ENCODE assay signal across 8 mouse cellular contexts in genomic region chr1:170907111-170907455, GRCm38 (mm10). TPM values are rescaled to one million over a fixed set of nuclear protein-coding genes. Genes with fewer than 3 reads are reported as not detected.
DNase-seq lines count a peak whose midpoint lies in the region; ATAC-seq and TF ChIP-seq lines count a peak whose summit lies in the region.

No protein-coding gene starts in this region.

- 21% methylated on average over 11 of the region's 11 CpGs for WGBS in cerebellum, adult 2 months
- 23% methylated on average over 11 of the region's 11 CpGs for WGBS in lung, embryonic 16.5 days
- 16% methylated on average over 11 of the region's 11 CpGs for WGBS in limb, embryonic 13.5 days
- 44% methylated on average over 11 of the region's 11 CpGs for WGBS in small intestine, adult 2 months

- H3K9ac ChIP-seq in lung, embryonic 16.5 days (ENCODE audit: low read length) = 0 out of 2 replicates have a peak overlapping the region, but pooled peaks have one; percentile 11
- H3K9ac ChIP-seq in limb, embryonic 13.5 days = peak overlapping the region; percentile 62; the same call in 1 of the 2 replicates

- DNase-seq in cerebellum, adult 2 months = no peak
- no peak for DNase-seq in cerebellum, postnatal 10 days
- DNase-seq in lung, postnatal 4 days = no peak
- DNase-seq in right cerebral cortex, adult 18-20 months = no peak
- DNase-seq in right cerebral cortex, postnatal 14 days = no peak

- TF ChIP-seq POLR2A in cerebellum, adult 2 months (IDR thresholded peaks at IDR 0.05; ENCODE audit: borderline replicate concordance, insufficient read depth, low read length) = no peak
- no peak for TF ChIP-seq POLR2A in small intestine, adult 2 months (IDR thresholded peaks at IDR 0.05; ENCODE audit: low read depth, low read length)

- no peaks in the 10 kb centered on the region for H3K27me3 ChIP-seq in cerebellum, adult 2 months (ENCODE audit: control insufficient read depth, insufficient read depth, low read length)
- peaks cover 36% of the 10 kb centered on the region for H3K27me3 ChIP-seq in lung, embryonic 16.5 days (ENCODE audit: control insufficient read depth, insufficient read depth, low read depth, low read length)
- peaks cover 74% of the 10 kb centered on the region for H3K27me3 ChIP-seq in limb, embryonic 13.5 days
- peaks cover 25% of the 10 kb centered on the region for H3K27me3 ChIP-seq in small intestine, adult 2 months (ENCODE audit: control insufficient read depth, insufficient read depth, low read length)

- no peak overlapping the region for H3K27ac ChIP-seq in cerebellum, adult 2 months (ENCODE audit: insufficient read depth, low read length)
- no peak overlapping the region for H3K27ac ChIP-seq in lung, embryonic 16.5 days (ENCODE audit: low read length)
- no peak overlapping the region for H3K27ac ChIP-seq in limb, embryonic 13.5 days
- no peak overlapping the region for H3K27ac ChIP-seq in small intestine, adult 2 months (ENCODE audit: insufficient read depth, low read depth, low read length)

- peak overlapping the region; percentile 73 for H3K4me3 ChIP-seq in cerebellum, adult 2 months (replicated peaks; ENCODE audit: insufficient read depth, low read depth, low read length)
- peak overlapping the region; percentile 54 for H3K4me3 ChIP-seq in lung, embryonic 16.5 days (ENCODE audit: low read length)
- peak overlapping the region; percentile 48 for H3K4me3 ChIP-seq in limb, embryonic 13.5 days
- peak overlapping the region; percentile 59 for H3K4me3 ChIP-seq in small intestine, adult 2 months (ENCODE audit: low read depth, low read length)

- no peak for TF ChIP-seq CTCF in cerebellum, adult 2 months (IDR thresholded peaks at IDR 0.05; ENCODE audit: borderline replicate concordance, insufficient read depth, low read depth, low read length)
- no peak for TF ChIP-seq CTCF in small intestine, adult 2 months (IDR thresholded peaks at IDR 0.05; ENCODE audit: extremely low read depth, insufficient read length, insufficient replicate concordance, low read depth, low read length)

- no peak for ATAC-seq in lung, embryonic 16.5 days (ENCODE audit: low read depth)
- ATAC-seq in limb, embryonic 13.5 days (ENCODE audit: low FRiP score, low read depth) = no peak

- H3K4me2 ChIP-seq in lung, embryonic 16.5 days (ENCODE audit: low read depth, low read length) = peak overlapping the region; percentile 61
- peak overlapping the region; percentile 97 for H3K4me2 ChIP-seq in limb, embryonic 13.5 days (replicated peaks)

- H3K4me1 ChIP-seq in cerebellum, adult 2 months (ENCODE audit: control insufficient read depth, insufficient read depth, low read length) = no peaks in the 10 kb centered on the region
- peaks cover 13% of the 10 kb centered on the region for H3K4me1 ChIP-seq in lung, embryonic 16.5 days (replicated peaks; ENCODE audit: control insufficient read depth, insufficient read depth, low read length)
- H3K4me1 ChIP-seq in limb, embryonic 13.5 days = peaks cover 14% of the 10 kb centered on the region
- peaks cover 8% of the 10 kb centered on the region; the same call in 1 of the 2 replicates for H3K4me1 ChIP-seq in small intestine, adult 2 months (ENCODE audit: control insufficient read depth, insufficient read depth, insufficient read length, low read length)

- H3K36me3 ChIP-seq in lung, embryonic 16.5 days (ENCODE audit: control insufficient read depth, insufficient read depth, low read length) = no peaks in the 10 kb centered on the region
- no peaks in the 10 kb centered on the region for H3K36me3 ChIP-seq in limb, embryonic 13.5 days
- H3K36me3 ChIP-seq in small intestine, adult 2 months (ENCODE audit: control insufficient read depth, insufficient read depth, low read length) = no peaks in the 10 kb centered on the region

- no peaks in the 10 kb centered on the region for H3K9me3 ChIP-seq in lung, embryonic 16.5 days (ENCODE audit: control insufficient read depth, low read length)
- H3K9me3 ChIP-seq in limb, embryonic 13.5 days = no peaks in the 10 kb centered on the region

RNA-seq across cellular contexts. Expression of gene Fcrlb, which starts 5.7 kb away (rescaled TPM):
- polyA plus RNA-seq in cerebellum, adult 2 months (2012; rRNA removed) = 1.6 and 1.9 TPM in 2 replicates
- not detected in 2 replicates for polyA plus RNA-seq in lung, embryonic 16.5 days (2015; fragmentation: Nextera tagmentation; extraction: Ambion mirVana)
- 0.11 TPM in 1 of 2 replicates, not detected in the other for polyA plus RNA-seq in limb, embryonic 13.5 days (2015; fragmentation: Nextera tagmentation; extraction: Ambion mirVana)
- polyA plus RNA-seq in small intestine, adult 2 months (2012; rRNA removed) = 0.61 and 0.89 TPM in 2 replicates

RNA-seq across cellular contexts. Expression of gene Fcrla, which starts 20.3 kb away (rescaled TPM):
- 0.19 and 0.23 TPM in 2 replicates for polyA plus RNA-seq in cerebellum, adult 2 months (2012; rRNA removed)
- polyA plus RNA-seq in lung, embryonic 16.5 days (2015; fragmentation: Nextera tagmentation; extraction: Ambion mirVana) = not detected in 2 replicates
- not detected in 2 replicates for polyA plus RNA-seq in limb, embryonic 13.5 days (2015; fragmentation: Nextera tagmentation; extraction: Ambion mirVana)
- 1.8 and 4.2 TPM in 2 replicates for polyA plus RNA-seq in small intestine, adult 2 months (2012; rRNA removed)

RNA-seq across cellular contexts. Expression of gene Dusp12, which starts 21.7 kb away (rescaled TPM):
- polyA plus RNA-seq in cerebellum, adult 2 months (2012; rRNA removed) = 32.4 and 33.4 TPM in 2 replicates
- polyA plus RNA-seq in lung, embryonic 16.5 days (2015; fragmentation: Nextera tagmentation; extraction: Ambion mirVana) = 29.2 and 34.7 TPM in 2 replicates
- 50.5 and 56.6 TPM in 2 replicates for polyA plus RNA-seq in limb, embryonic 13.5 days (2015; fragmentation: Nextera tagmentation; extraction: Ambion mirVana)
- 5.5 and 8.0 TPM in 2 replicates for polyA plus RNA-seq in small intestine, adult 2 months (2012; rRNA removed)

RNA-seq across cellular contexts. Expression of gene Gm26620, which starts 22.2 kb away (rescaled TPM):
- polyA plus RNA-seq in cerebellum, adult 2 months (2012; rRNA removed) = 0.93 and 1.2 TPM in 2 replicates
- 0.20 TPM in 1 of 2 replicates, not detected in the other for polyA plus RNA-seq in lung, embryonic 16.5 days (2015; fragmentation: Nextera tagmentation; extraction: Ambion mirVana)
- polyA plus RNA-seq in limb, embryonic 13.5 days (2015; fragmentation: Nextera tagmentation; extraction: Ambion mirVana) = 1.1 and 1.8 TPM in 2 replicates
- 1.1 and 1.5 TPM in 2 replicates for polyA plus RNA-seq in small intestine, adult 2 months (2012; rRNA removed)

RNA-seq across cellular contexts. Expression of gene Atf6, which starts 39.5 kb away (rescaled TPM):
- polyA plus RNA-seq in cerebellum, adult 2 months (2012; rRNA removed) = 19.1 and 20.6 TPM in 2 replicates
- polyA plus RNA-seq in lung, embryonic 16.5 days (2015; fragmentation: Nextera tagmentation; extraction: Ambion mirVana) = 10.5 and 11.1 TPM in 2 replicates
- polyA plus RNA-seq in limb, embryonic 13.5 days (2015; fragmentation: Nextera tagmentation; extraction: Ambion mirVana) = 7.8 and 8.2 TPM in 2 replicates
- 4.4 and 8.4 TPM in 2 replicates for polyA plus RNA-seq in small intestine, adult 2 months (2012; rRNA removed)
